Mouse (Mus musculus) forebrain, embryonic 15.5 days (tissue): ENCODE data around the gene Gm48551. TPM values are rescaled to one million over a fixed set of nuclear protein-coding genes. Genes with fewer than 3 reads are reported as not detected.

ENCODE experiments used
- ATAC-seq: fragments of 200-750 bp; cut with Nextera tagmentation; replicated peaks from 2 replicates; pipeline ENCODE4 v1.8.0; 2017; ENCODE audit warnings: mild to moderate bottlenecking, moderate TSS enrichment, moderate library complexity
- H3K27ac ChIP-seq: fragments of 300-500 bp; sonication (generic); replicated peaks from 2 replicates; pipeline ENCODE4 v1.5.1; 2015; ENCODE audit warnings: mild to moderate bottlenecking, inconsistent platforms
- H3K27me3 ChIP-seq: fragments of 300-500 bp; sonication (generic); 2 replicates; pipeline ENCODE4 v1.6.1; 2015; ENCODE audit warnings: inconsistent platforms
- H3K36me3 ChIP-seq: fragments of 300-500 bp; sonication (generic); 2 replicates; pipeline ENCODE4 v1.6.1; 2015; ENCODE audit warnings: mild to moderate bottlenecking, inconsistent platforms
- H3K4me1 ChIP-seq: fragments of 300-500 bp; sonication (generic); 2 replicates; pipeline ENCODE4 v1.6.1; 2015; ENCODE audit warnings: inconsistent platforms
- H3K4me2 ChIP-seq: fragments of 300-500 bp; sonication (generic); replicated peaks from 2 replicates; pipeline ENCODE4 v1.6.1; 2015; ENCODE audit warnings: mild to moderate bottlenecking, inconsistent platforms
- H3K4me3 ChIP-seq: fragments of 300-500 bp; sonication (generic); 2 replicates; pipeline ENCODE4 v1.5.1; 2015; ENCODE audit warnings: mild to moderate bottlenecking, inconsistent platforms
- H3K9ac ChIP-seq: fragments of 300-500 bp; sonication (generic); replicated peaks from 2 replicates; pipeline ENCODE4 v1.6.1; 2015; ENCODE audit warnings: mild to moderate bottlenecking, inconsistent platforms
- H3K9me3 ChIP-seq: fragments of 300-500 bp; sonication (generic); 2 replicates; pipeline ENCODE4 v1.6.1; 2016; ENCODE audit warnings: inconsistent platforms
- WGBS: fragments of 180-500 bp; shearing (Covaris S2); methylation state at CpG from one replicate; pipeline ENCODE4 v1.1.7; 2015; ENCODE audit warnings: mixed read lengths; 5-methylcytosine and 5-hydroxymethylcytosine counted together
- polyA plus RNA-seq: library from polyadenylated mRNA; unstranded; fragments of >200 nt; fragmentation: Nextera tagmentation; extraction: Ambion mirVana; gene quantifications from 2 replicates; pipeline ENCODE4 v1.2.1, GENCODE M21; 2015

The Gm48551 gene
- polyA plus RNA-seq, 1 experiment from 2014 or later = 6.6 TPM

DNA sequence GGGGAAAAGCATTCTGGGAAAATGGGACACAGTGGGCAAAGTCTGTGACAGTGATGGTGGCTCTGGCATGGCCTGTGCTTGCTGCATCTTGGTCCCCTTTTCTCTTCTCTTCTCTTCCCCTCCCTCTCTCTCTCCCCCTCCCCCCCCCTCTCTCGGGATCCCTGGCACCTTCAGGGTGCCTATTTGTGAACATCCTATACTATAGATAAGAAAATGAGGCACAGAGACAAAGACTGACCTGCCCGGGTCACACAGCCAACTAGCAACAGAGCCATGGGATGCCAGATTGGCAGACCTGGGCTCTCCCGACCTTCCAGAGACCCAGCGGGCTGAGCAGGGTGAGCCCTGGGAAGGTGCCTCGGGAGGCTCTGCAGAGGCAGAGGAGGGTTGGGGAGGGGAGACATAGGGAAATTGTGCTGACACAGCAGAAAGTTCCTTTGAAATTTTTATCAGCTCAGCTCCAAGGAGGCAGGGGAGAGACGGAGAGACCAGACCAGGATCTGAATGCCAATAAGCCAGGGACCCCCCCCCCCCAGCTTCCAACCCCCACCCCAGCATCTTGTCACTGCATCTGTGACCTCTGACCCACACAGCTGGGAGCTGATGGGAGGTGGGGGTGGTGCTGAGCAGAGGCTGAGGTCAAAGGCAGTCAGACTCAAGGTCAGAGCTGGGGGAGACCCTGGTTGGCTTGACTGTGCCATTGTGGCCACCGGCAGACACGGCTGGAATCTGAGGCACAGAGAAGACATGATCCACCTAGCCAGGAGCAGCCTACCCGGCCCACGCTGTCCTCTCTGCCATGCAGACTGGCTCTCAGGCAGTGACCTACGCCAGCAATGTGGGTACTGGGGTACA, 34.2 kb downstream of the Gm48551 start:
- Histone ChIP-seq H3K4me1 (peaks cover 47% of the 10 kb centered on the region), H3K4me2 (no peak overlapping the region), H3K9ac (no peak overlapping the region), H3K36me3 (no peaks in the 10 kb centered on the region; the same call in 1 of the 2 replicates), H3K4me3 (no peak overlapping the region), H3K27ac (peak overlapping the region; percentile 89), H3K27me3 (no peaks in the 10 kb centered on the region), H3K9me3 (no peaks in the 10 kb centered on the region)
- 45% methylated on average over 11 of the region's 11 CpGs for WGBS
- no peak for ATAC-seq

DNA sequence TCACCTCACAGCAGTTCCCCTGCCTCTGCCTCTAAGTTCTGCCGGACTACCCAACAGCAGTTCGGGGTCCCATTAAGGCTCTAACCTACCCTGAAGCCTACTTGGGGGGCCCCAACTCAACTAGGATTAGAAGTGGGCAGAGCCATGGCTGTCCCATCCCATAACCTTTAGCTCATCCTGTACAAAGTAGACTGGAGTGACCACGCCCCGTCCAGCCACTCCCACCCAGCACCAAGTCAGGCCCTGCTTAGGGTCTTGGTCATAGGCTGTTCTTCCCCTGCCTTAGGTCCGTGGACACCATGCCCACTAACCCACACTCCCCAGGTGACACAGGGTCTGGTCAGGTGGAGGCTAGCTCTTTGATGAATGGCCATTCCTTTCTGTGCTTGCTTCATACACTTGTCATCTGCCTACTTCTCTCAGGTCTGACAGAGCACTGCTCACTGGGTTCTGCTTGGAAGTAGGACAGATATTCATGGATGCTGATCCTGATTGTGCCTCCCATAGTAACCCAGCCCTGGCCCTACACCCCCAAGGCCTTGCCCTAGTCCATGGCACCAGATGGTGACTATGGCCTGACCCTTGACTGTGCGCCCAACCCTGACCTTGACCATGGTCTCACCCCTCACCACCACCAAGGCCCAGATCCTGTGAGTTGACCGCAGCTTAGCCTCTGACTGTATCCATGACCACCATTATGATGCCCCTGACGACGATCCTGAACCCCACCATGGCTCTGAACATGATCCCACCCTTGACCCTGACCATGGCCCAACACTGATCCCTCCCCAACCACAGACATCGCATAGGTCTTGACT, 35.1 kb downstream of the Gm48551 start:
- no peaks in the 10 kb centered on the region for H3K9me3 ChIP-seq
- H3K4me1 ChIP-seq = peaks cover 46% of the 10 kb centered on the region
- peak overlapping the region; percentile 35 for H3K27ac ChIP-seq
- no peaks in the 10 kb centered on the region; the same call in 1 of the 2 replicates for H3K36me3 ChIP-seq
- ATAC-seq = no peak
- WGBS = 95% methylated on average over 10 of the region's 10 CpGs
- H3K9ac ChIP-seq = no peak overlapping the region
- H3K27me3 ChIP-seq = no peaks in the 10 kb centered on the region
- H3K4me2 ChIP-seq = no peak overlapping the region
- no peak overlapping the region for H3K4me3 ChIP-seq

DNA sequence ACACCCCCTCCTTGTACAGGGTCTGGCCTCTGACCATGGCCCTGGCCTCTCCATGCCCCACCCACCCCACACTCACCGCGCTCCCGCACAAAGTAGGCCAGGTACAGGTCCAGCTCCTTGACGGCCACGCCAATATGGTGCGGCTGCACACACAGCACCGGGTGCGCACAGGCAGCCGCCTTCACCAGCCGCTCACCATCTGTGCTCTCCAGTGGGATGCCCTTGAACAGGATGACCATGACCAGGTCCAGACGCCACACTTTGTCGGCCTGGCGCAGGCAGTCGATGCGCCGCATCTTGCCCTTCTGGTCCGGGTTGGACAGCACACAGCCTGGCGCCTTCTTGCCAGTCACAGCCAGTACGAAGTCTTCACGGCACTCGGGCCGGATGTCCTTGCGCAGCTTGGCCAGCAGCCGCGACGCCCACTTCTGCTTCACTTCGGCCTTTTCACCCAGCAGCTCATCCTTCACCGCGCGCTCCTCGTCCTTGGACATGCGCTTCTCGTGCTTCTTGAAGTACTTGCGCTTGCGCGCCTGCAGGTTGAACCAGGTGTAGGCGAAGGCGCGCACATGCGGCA, 36.0 kb downstream of the Gm48551 start:
- Histone ChIP-seq H3K9ac (no peak overlapping the region), H3K4me1 (peaks cover 46% of the 10 kb centered on the region), H3K4me2 (no peak overlapping the region), H3K9me3 (no peaks in the 10 kb centered on the region), H3K36me3 (no peaks in the 10 kb centered on the region; the same call in 1 of the 2 replicates), H3K4me3 (no peak overlapping the region), H3K27ac (no peak overlapping the region), H3K27me3 (no peaks in the 10 kb centered on the region)
- no peak for ATAC-seq
- WGBS = 87% methylated on average over 40 of the region's 40 CpGs

DNA sequence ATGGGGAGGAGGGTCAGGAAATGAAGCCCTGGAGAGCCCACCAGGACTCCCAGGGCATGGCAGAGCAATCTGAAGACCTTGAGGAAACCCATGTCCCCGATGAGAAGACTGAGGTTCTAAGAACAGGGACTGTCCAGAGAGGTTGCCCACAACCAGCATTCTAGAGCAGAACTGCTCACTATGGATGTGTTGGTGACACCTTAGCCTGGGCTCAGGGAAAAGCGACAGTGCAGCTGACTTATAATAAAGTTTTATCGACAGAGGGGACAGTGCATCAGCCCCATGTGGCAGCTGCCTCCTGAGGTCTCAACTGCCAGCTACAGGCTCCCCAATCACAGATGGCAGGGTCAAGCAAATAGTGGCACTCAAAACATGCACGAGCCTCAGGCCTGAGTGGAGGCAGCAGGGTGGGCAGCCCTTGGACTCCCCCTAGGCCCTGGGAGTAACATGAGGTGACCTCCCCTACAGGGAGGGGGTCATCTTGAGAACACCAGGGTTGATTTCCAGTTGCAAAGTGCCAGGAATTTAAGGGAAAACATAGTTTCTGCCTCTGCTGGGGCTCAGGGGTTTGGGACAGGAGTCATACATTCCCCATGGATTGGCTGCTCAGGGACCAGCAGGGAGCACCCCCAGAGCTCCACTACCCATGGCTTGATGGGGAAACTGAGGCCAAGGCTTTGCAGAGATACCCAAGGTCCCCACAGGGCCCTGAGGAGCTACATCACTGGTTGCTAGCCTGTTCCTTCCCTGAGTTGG, 37.0 kb downstream of the Gm48551 start:
- Histone ChIP-seq H3K4me2 (no peak overlapping the region), H3K27me3 (no peaks in the 10 kb centered on the region), H3K36me3 (no peaks in the 10 kb centered on the region; the same call in 1 of the 2 replicates), H3K4me1 (peaks cover 53% of the 10 kb centered on the region), H3K9ac (no peak overlapping the region), H3K4me3 (no peak overlapping the region), H3K27ac (no peak overlapping the region), H3K9me3 (no peaks in the 10 kb centered on the region)
- 80% methylated on average over 4 of the region's 4 CpGs for WGBS
- no peak for ATAC-seq

DNA sequence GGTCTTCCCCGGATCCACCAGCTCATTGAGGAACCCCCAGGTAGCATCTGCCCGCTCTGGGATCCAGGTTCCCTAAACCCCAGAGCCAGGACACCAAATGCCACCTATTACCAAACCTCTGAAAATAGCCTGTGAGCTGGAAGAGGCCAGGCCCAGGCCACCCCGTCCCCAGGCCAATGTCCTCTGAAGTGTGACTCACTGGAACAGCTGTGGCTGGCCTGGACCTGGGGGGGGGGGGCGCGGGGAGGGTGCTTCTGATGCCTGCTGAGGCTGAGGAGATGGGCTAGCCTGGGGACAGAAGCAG, 37.5 kb downstream of the Gm48551 start:
- no peaks in the 10 kb centered on the region for H3K9me3 ChIP-seq
- H3K27ac ChIP-seq = no peak overlapping the region
- no peaks in the 10 kb centered on the region; the same call in 1 of the 2 replicates for H3K36me3 ChIP-seq
- ATAC-seq = no peak
- no peaks in the 10 kb centered on the region for H3K27me3 ChIP-seq
- H3K4me1 ChIP-seq = peaks cover 53% of the 10 kb centered on the region
- H3K9ac ChIP-seq = no peak overlapping the region
- no peak overlapping the region for H3K4me2 ChIP-seq
- WGBS = 84% methylated on average over 5 of the region's 5 CpGs
- H3K4me3 ChIP-seq = no peak overlapping the region

DNA sequence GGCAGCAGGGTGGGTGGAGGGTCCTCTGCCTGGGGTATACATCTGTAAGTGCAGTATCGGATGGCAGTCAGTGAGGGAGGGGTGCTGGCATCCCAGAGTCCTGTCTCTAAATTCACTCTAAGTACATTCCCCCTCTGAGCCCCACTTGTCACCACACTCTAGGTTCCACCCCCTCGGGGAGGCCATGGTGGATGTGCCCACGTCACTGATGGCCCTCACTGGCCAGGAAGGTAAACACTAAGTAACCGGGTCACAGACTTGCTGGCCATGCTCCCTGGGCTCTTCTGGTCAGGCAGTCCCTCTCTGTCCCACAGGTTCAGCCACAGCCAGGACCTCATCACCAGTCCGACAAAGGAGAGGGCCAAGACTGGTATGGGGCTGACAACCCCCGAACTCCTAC, 37.9 kb downstream of the Gm48551 start:
- Histone ChIP-seq H3K4me2 (no peak overlapping the region), H3K4me1 (peaks cover 53% of the 10 kb centered on the region)
- WGBS = 79% methylated on average over 6 of the region's 6 CpGs

DNA sequence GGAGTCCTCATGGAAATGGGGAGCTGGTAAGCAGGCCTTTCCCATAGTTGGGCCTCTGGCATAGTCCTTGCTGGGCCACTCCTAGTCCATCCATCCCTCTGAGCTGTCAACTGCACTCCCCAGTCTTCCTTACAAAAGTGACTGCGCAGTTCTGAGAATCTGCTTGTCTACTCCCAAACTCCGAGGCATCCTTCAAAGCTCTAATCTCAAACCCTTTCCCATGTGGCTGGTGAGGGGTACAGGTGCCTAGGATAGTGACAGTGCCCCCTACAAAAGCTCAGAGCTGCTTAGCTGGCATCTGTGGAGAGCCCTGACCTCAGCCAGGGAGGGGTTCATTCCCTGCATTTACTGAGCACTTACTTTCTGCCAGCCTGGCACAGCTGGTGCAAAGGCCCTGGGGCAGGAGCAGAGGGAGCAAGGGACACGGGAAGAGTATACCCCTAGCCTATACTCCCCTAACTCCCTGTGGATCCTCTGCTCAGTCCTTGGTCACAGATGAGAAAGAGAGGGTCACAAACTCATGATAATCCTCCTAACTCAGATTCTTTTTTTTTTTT, 38.5 kb downstream of the Gm48551 start:
- 83% methylated on average over 3 of the region's 3 CpGs for WGBS
- Histone ChIP-seq H3K4me3 (no peak overlapping the region), H3K36me3 (no peaks in the 10 kb centered on the region; the same call in 1 of the 2 replicates), H3K27ac (no peak overlapping the region), H3K27me3 (peaks cover 4% of the 10 kb centered on the region; the same call in 1 of the 2 replicates), H3K9ac (no peak overlapping the region), H3K9me3 (no peaks in the 10 kb centered on the region), H3K4me1 (peaks cover 50% of the 10 kb centered on the region), H3K4me2 (no peak overlapping the region)
- ATAC-seq = no peak

More for the DNA sequence above, 37.9 kb downstream of the Gm48551 start:
- Histone ChIP-seq H3K36me3 (no peaks in the 10 kb centered on the region; the same call in 1 of the 2 replicates), H3K9ac (no peak overlapping the region), H3K27me3 (peaks cover under 1% of the 10 kb centered on the region; the same call in 1 of the 2 replicates), H3K9me3 (no peaks in the 10 kb centered on the region), H3K4me3 (no peak overlapping the region), H3K27ac (no peak overlapping the region)
- no peak for ATAC-seq

DNA sequence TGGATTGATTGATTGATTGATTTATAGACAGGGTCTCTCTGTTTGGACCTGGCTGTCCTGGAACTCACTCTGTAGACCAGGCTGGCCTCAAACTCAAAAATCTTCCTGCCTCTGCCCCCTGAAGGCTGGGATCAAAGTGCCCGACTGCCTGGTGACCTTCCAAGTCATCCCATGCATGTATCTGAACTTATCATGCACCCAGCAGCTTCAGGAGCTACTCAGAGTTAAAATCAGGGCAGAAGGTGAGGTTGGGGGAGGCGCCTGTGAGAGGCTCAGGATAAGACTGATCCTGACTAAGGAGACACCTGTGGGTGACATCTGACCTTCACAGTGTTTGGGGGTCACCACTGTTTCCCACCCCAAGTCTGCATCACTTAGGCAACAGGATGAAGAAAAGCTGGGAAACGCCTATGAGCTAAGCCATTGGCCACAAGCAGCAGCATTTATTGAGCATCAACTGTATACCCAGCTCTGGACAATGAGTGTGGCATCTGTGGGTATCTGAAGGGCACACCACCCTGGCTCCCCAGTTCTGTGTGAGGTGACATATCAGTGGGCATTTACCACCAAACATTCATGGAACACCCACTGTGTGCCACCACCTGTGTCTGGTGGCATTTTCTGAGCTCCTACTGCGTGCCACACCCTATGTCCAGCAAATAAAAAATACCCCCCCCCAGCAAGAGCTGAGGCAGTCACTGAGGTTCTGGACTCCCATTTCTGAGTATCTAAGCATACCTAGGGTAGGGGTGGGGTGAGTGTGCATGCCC, 39.4 kb downstream of the Gm48551 start:
- Histone ChIP-seq H3K27me3 (peaks cover 7% of the 10 kb centered on the region; the same call in 1 of the 2 replicates), H3K9me3 (no peaks in the 10 kb centered on the region), H3K9ac (0 out of 2 replicates have a peak overlapping the region, but pooled peaks have one; percentile 7), H3K4me3 (no peak overlapping the region), H3K27ac (peak overlapping the region; percentile 70), H3K36me3 (no peaks in the 10 kb centered on the region; the same call in 1 of the 2 replicates), H3K4me1 (peaks cover 41% of the 10 kb centered on the region), H3K4me2 (0 out of 2 replicates have a peak overlapping the region, but pooled peaks have one; percentile 63)
- WGBS = 73% methylated on average over 4 of the region's 4 CpGs
- no peak for ATAC-seq

DNA sequence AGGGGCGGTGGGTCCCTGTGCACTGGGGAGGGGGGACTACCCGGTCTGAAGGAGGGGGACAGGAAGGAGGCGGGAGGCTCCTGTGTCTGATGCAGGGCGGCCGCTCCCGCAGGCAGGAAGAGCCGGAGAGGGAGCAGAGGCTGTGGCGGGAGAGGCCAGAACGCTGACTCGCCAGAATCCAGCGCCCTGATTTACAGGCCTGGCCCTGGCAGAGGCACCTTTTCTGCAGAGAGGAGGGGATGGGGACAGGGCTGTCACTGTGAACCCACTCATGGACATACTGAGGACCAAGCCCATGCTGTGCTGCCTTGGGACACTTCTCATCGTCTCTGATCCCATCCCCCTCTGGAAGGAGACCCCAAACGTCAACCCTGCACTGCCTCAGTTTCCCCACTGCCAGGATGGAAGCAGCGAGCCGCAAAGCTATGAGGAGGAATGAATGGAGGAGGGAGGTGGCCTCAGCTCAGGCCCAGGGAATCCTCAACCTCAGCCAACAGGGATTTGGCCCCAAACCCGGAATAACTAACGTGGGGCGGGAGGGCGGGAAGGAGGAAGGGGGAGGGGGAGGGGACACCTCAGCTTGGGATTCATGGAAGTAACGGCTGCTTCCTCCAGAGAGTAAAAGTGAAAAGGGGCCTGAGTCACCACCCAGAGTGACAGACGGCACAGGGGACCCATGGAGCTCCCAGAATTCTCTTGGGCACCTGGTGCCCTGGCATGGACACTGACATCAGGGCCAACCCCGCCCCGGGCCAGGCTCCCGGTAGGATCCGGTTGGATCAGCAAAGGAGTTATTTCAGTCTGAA, 40.2 kb downstream of the Gm48551 start:
- no peaks in the 10 kb centered on the region for H3K9me3 ChIP-seq
- peaks cover 7% of the 10 kb centered on the region; the same call in 1 of the 2 replicates for H3K27me3 ChIP-seq
- H3K36me3 ChIP-seq = no peaks in the 10 kb centered on the region; the same call in 1 of the 2 replicates
- peaks cover 42% of the 10 kb centered on the region for H3K4me1 ChIP-seq
- peak overlapping the region; percentile 7; the same call in 1 of the 2 replicates for H3K9ac ChIP-seq
- no peak; the same call in 1 of the 2 replicates for ATAC-seq
- 5% methylated on average over 25 of the region's 25 CpGs for WGBS
- peak overlapping the region; percentile 63; the same call in 1 of the 2 replicates for H3K4me2 ChIP-seq
- H3K27ac ChIP-seq = peak overlapping the region; percentile 70
- no peak overlapping the region for H3K4me3 ChIP-seq
